Comparison of ENCODE assay signal across 16 mouse cellular contexts in genomic region chr9:64055162-64055561, GRCm38 (mm10). TPM values are rescaled to one million over a fixed set of nuclear protein-coding genes. Genes with fewer than 3 reads are reported as not detected.
DNase-seq lines count a peak whose midpoint lies in the region; ATAC-seq and TF ChIP-seq lines count a peak whose summit lies in the region.
"Had no signal": no experiment of that assay in that cellular context is flagged by ENCODE, and none has a peak within 500 bp of the region (broad histone marks: within the 10 kb centered on the region; RNA-seq: fewer than 3 reads in every experiment).

No protein-coding gene starts in this region.

- H3K27me3 ChIP-seq in liver, embryonic 13.5 days = no peaks in the 10 kb centered on the region
- no peaks in the 10 kb centered on the region for H3K27me3 ChIP-seq in heart, embryonic 14.5 days (ENCODE audit: control insufficient read depth, insufficient read depth, low read length)
- H3K27me3 ChIP-seq: limb, embryonic 15.5 days; Patski had no signal

- H3K4me3 ChIP-seq in liver, embryonic 13.5 days (replicated peaks) = no peak overlapping the region
- no peak overlapping the region for H3K4me3 ChIP-seq in heart, embryonic 14.5 days (ENCODE audit: control insufficient read depth in 1 of 2, insufficient read depth in 1 of 2, low read depth in 1 of 2, low read length in 2 of 2)
- H3K4me3 ChIP-seq: layer of hippocampus, adult 2 months; limb, embryonic 15.5 days; midbrain, embryonic 12.5 days had no signal

- no peak overlapping the region for H3K4me2 ChIP-seq in liver, embryonic 13.5 days
- no peak overlapping the region for H3K4me2 ChIP-seq in heart, embryonic 14.5 days (ENCODE audit: low read length)
- H3K4me2 ChIP-seq: hindbrain, embryonic 14.5 days; limb, embryonic 15.5 days; midbrain, embryonic 12.5 days had no signal

- H3K9ac ChIP-seq in liver, embryonic 13.5 days = peak overlapping the region; percentile 36; the same call in 1 of the 2 replicates
- H3K9ac ChIP-seq in heart, embryonic 14.5 days (ENCODE audit: low read length) = no peak overlapping the region
- H3K9ac ChIP-seq: hindbrain, embryonic 14.5 days; limb, embryonic 15.5 days; midbrain, embryonic 12.5 days had no signal

- no peak for DNase-seq in liver, embryonic 13.5 days
- no peak for DNase-seq in liver
- DNase-seq in brain, embryonic 14.5 days (ENCODE audit: low read depth) = peak; percentile 6
- peak; percentile 55 for DNase-seq in lung, postnatal 10 days
- DNase-seq in adrenal gland, adult 18-20 months (ENCODE audit: low spot score in 2 of 2) = no peak
- no peak for DNase-seq in embryo, embryonic 11 days
- DNase-seq: cerebellum, adult 9-10 months; gastrocnemius, postnatal 25 days; kidney, adult 9 months; thymus, postnatal 25 days had no signal

- 70% methylated on average over 9 of the region's 9 CpGs for WGBS in liver, embryonic 13.5 days (ENCODE audit: insufficient replicate concordance)
- WGBS in heart, embryonic 14.5 days = 58% methylated on average over 9 of the region's 9 CpGs

- TF ChIP-seq POLR2A in brain, embryonic 14.5 days (IDR thresholded peaks at IDR 0.05; ENCODE audit: borderline replicate concordance, extremely low read depth, insufficient read depth, insufficient read length, poor library complexity, severe bottlenecking) = no peak

- no peaks in the 10 kb centered on the region for H3K36me3 ChIP-seq in liver, embryonic 13.5 days
- no peaks in the 10 kb centered on the region for H3K36me3 ChIP-seq in heart, embryonic 14.5 days (ENCODE audit: control insufficient read depth, insufficient read depth, low read length)
- H3K36me3 ChIP-seq: limb, embryonic 15.5 days; midbrain, embryonic 12.5 days had no signal

- H3K9me3 ChIP-seq in liver, embryonic 13.5 days (replicated peaks) = no peaks in the 10 kb centered on the region
- H3K9me3 ChIP-seq in heart, embryonic 14.5 days (ENCODE audit: control insufficient read depth, low read length) = no peaks in the 10 kb centered on the region
- H3K9me3 ChIP-seq: limb, embryonic 15.5 days; midbrain, embryonic 12.5 days had no signal

- no peak for TF ChIP-seq CTCF in brain, embryonic 14.5 days (IDR thresholded peaks at IDR 0.05; ENCODE audit: borderline replicate concordance, extremely low read depth, insufficient read depth, insufficient read length)

- peak overlapping the region; percentile 90 for H3K27ac ChIP-seq in liver, embryonic 13.5 days
- H3K27ac ChIP-seq in heart, embryonic 14.5 days (replicated peaks in 1 of 2; ENCODE audit: control insufficient read depth in 1 of 2, insufficient read depth in 1 of 2, low read depth in 2 of 2, low read length in 2 of 2) = peak overlapping the region; percentile 1 to 51
- H3K27ac ChIP-seq: hindbrain, embryonic 14.5 days; layer of hippocampus, adult 2 months; limb, embryonic 15.5 days; midbrain, embryonic 12.5 days had no signal

- peaks cover 85% of the 10 kb centered on the region for H3K4me1 ChIP-seq in liver, embryonic 13.5 days (replicated peaks)
- peaks cover 48 to 56% of the 10 kb centered on the region in 2 experiments for H3K4me1 ChIP-seq in heart, embryonic 14.5 days (ENCODE audit: control insufficient read depth in 2 of 2, insufficient read depth in 2 of 2, low read length in 2 of 2)

- no peak for ATAC-seq in liver, embryonic 13.5 days (ENCODE audit: low read depth)
- peak; percentile 68 for ATAC-seq in heart, embryonic 14.5 days (ENCODE audit: insufficient number of reproducible peaks, insufficient read depth, low FRiP score, low read depth)
- ATAC-seq: Patski had no signal

RNA-seq across cellular contexts. Expression of gene Smad6, which starts 33.3 kb away (rescaled TPM):
- polyA plus RNA-seq in liver, embryonic 13.5 days (2015; fragmentation: Nextera tagmentation; extraction: Ambion mirVana) = 2.5 and 2.8 TPM in 2 replicates
- polyA plus RNA-seq in brain, embryonic 14.5 days (2012; rRNA removed) = 4.9 and 6.1 TPM in 2 replicates
- polyA plus RNA-seq in heart, embryonic 14.5 days (2014; fragmentation: Nextera tagmentation; extraction: Ambion mirVana) = 18.7 and 30.8 TPM in 2 replicates
- 1 to 10 TPM; 5.4 to 5.5 TPM for total RNA-seq in adrenal gland, adult 18-20 months (2021)

Comparison
In these comparisons a context has a peak if more than half of its experiments do, and no peak if none do; other contexts are left out.
1. DNase-seq: peak in brain, embryonic 14.5 days (single experiment) and lung, postnatal 10 days (single experiment); none in liver, embryonic 13.5 days (single experiment), liver (single experiment), adrenal gland, adult 18-20 months (0 of 2) and embryo, embryonic 11 days (single experiment).